Mouse (Mus musculus): ENCODE measurements around the gene S100a6. TPM values are rescaled to one million over a fixed set of nuclear protein-coding genes. Genes with fewer than 3 reads are reported as not detected.

S100a6 gene
- total RNA-seq, 2 experiments from 2014 or later, result 61.9 to 77.2 TPM

DNA sequence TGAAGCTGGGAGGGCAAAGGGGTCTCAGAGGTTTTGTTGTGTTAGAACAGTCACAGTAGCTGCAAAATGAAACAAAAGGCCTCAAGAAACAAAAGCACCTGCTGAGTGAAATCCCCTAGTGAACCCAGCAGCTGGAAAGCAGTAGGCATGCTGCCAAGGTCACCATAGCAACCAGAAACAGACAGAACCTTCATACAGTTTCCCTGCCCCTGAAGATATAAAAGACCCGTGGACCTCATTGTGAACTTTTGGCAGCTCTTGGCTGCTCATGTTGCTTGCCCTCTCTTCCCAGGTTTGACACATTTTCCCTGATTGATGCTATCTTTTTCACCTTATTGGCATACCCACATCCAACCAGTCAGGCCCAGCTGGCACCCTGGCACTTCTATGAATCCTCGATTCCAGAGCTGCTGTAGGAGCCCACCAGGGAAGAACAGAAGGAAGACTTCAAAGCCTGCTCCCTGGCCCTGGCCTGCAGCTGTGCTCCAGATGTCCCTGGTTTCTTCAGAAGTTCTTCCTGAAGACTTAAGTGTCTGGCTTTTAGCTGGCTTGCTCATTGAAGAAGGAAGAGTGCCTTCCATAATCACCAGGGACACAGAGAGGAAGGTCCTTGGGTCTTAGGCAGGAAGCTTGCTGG is 10.9 kb downstream of the S100a6 start:
- no peak for DNase-seq
- intact Hi-C loops (cut with DNase I), result no loop called here

DNA sequence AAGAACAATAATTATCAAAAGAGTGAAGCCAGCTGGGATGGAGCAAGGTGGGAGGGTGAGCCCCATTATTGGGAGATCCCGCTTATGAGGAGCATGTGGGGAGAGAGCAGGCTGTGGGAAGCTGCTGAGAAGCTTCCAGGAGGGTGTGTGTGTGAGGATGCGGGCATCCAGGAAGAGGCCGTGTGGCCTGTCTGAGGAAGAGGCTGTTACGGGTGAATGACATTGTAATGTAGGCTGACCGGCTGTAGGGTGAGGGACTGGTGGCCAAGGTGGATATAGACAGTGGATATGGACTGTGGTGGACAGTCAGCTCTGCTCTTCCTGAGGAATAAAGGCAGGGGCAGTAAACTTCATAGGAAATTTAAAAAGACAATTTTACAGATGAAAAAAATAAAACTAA is 12.8 kb downstream of the S100a6 start:
- no peak for DNase-seq
- intact Hi-C loops (cut with DNase I), result no loop called here

DNA sequence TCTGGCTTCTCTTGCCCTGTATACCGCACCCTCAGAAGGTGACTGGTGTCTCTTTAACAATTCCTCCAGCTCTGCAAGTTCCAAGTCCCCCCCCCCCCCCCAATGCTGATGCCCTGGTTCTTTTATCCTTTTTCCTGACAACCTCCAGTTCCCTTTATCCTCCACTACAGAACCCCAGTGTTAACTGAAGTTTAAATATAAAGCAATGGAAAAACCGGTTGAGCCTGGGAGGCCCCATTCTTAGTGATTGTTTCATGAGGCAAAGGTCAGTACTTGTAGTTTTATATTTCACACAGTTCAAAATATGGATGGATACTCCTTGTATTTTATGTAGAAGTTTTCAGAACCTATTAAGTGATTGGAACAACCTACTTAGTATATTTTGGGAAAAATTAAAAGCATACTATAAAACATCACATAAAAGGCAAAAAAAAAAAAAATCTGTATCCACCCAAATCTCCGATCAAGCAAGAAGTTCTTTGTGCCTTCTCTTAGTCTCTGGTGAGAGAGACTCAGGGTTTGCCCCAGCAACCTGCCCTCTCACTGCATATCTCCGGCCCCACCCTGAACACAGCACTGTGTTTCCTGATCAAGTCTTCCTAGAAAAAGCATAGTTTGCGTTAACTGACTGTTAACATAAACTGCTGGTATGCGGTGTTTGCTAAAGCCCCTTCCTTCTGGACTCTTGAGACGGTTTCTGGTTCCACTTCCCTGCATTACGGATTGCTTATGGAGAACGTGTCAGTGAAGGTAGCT is 13.8 kb downstream of the S100a6 start:
- intact Hi-C loops (cut with DNase I), result no loop called here
- no peak for DNase-seq

DNA sequence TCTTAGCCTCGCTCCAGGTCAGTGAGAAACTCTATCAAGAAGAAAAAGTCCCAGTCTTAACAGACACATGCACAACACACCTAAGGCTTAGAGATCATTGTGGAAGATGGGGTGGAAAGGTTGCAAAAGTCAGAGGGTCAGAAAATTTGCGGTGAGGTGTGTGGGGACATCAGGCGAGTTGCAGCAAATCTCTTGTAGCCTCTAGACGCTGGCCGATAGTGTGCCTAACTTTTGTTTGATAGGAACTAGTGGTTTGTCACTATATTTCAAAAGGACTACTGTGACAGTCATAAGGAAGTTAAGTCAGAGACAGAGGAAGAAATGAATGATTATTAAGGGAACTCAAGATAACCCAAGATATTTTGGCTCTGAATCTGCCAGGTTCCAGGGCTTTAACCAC is 14.7 kb downstream of the S100a6 start:
- no peak for DNase-seq
- intact Hi-C loops (cut with DNase I), result no loop called here

DNA sequence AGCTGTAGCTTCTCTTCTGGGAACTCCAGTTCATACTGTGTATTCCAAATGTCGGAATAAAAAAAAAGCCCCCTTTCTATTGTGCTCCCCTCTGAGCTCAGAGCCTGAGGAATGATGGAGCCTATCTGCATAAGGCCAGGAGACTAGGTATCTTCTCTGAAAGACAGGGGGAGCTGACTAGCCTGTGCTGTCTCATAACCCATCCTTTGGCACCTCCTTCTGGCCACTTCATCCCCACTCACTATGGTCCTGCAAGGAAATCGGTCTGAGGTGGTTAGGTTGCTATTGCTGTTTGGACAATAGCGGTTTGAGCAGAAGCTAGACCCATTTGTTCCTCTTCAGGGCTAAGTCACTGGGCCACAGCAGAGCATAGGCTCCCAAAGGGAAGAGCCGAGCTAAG is 15.1 kb downstream of the S100a6 start:
- intact Hi-C loops (cut with DNase I), result no loop called here

DNA sequence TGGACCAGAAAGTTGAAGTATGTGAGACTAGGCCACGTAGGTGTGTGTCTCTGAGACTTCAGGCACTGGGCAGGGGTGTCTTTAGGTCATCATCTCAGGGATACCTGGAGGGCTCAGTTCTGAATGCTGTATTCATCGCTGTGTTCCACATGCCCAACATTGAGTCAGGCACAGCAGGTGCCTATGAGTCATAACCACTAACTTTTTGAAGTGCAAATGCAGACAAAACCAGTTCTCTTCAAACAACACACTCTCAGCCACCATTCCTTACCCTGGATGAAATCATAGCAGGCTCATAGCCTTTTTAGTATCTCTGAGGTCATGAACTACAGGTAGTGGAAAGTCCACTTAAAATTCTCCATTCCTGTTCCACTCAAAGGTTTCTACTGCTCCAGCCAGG is 16.6 kb downstream of the S100a6 start:
- intact Hi-C loops (cut with DNase I), result no loop called here
- DNase-seq, result no peak

More for the DNA sequence above, 15.1 kb downstream of the S100a6 start:
- DNase-seq, result no peak

DNA sequence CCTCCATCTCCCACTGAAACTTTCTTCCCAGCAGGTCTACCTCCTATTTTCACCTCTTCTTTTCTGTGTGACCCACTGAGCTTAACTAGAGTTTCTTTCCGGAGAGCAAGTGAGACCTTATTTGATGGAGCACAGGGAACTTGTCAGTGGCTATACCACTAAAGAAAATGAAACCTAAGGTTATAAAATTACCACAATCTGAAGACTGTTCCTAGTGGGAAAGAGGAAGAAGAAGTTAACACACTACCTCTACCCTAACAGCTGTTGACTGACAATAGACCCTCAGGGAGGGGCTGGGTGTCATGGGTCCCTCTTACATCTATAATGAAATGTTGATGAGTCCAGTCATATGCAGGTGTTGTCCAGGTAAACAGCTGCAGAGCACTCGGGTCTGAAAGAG is 19.3 kb downstream of the S100a6 start:
- no peak for DNase-seq
- intact Hi-C loops (cut with DNase I), result no loop called here

DNA sequence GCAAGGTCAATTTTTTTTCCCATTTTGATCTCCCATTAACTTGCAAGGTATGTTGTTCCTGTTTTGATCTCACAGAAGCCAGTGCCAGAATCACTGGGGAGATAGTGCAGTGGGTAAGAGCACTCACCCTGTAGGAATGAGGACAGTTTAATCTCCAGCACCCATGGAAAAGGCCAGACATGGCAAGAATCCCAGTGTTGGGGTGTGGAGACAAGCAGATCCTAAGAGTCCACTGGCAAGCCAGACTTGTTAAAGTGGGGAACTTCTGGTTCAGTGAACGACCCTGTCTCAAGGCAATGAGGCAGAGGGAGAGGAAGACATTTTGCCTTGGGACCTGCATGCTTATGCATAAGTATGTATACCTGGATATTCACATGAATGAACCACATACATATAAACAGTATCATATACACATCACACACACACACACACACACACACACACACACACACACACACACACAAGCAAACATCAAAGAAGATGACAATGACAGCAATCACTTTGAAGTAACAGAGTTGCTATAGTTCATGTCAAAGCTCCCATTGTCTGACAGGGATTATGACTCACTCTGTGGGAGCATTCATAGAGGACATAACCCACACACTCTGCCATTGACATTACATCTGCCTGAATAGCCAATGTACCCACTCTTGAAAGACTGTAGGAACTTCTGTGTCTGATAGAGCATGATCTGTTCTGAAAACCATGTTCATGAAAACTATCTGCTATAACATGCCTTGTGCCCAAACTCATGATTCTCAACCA is 26.0 kb downstream of the S100a6 start:
- intact Hi-C loops (cut with DNase I), result no loop called here
- no peak for DNase-seq

DNA sequence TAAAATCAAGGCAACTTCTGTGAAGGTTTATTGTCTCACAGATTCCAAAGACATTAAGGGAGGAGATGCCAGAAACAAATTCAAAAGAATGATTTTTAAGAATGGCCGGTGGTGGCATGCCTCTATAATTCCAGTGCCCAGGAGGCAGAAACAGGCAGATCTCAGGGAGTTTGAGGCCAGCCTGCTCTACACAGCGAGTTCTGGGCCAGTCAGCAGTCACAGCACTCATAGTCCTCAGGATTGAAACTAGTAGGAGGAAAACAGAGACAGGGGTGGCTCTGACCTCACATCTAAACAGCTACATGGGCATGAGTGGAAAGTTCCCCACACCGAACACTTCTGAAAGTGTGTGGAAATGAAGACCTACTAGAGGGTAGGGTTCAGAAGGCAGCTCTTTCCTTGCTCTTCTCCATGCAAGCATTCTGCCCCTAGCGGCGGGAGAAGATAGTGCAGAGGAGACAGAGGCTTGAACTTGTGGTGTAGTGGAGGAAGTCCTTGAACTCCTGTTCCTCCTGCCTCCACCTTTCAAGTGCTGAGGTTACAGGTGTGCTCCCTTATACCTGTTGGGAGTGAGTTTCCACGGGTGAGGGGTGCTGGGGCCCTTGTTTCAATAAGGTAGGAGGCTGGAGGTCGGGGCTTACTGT is 27.0 kb downstream of the S100a6 start:
- DNase-seq, result no peak
- intact Hi-C loops (cut with DNase I), result no loop called here

DNA sequence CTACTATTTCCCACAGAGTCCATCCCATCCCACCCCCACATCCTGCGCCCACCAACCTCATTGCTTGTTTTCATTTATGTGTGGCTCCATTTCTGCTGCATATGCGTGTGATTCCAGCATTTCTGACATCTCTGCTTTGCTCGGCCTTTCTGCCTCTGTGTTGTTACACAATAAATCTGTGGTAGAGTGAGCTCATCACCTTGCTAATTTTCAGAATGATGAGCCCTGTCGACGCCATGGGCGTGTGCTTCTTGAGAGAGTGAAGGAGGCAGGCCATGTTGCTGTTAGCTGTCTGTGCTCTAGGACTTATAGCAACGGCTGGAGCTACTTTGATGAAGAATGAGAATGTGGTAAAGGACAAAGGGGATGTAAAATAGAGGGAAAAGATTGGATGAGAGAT is 28.3 kb downstream of the S100a6 start:
- intact Hi-C loops (cut with DNase I), result no loop called here

DNA sequence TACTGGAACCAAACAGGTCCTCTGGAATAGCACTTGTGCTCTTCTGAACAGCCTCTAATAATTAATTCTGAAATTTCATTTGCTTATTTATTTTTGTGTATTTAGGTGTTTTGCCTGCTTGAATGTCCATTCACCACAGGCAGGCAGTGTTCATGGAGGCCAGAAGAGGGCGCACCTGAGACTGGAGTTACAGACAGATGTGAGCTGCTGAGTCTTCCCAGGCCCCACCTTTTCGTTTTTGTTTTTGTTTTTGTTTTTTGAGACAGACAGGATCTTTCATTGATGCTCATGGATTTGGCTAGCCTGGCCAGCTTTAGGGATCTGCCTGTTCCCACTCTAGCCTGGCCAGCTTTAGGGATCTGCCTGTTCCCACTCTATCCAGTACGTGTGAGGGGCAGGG is 31.5 kb downstream of the S100a6 start:
- DNase-seq, result peak; percentile 33 to 36
- intact Hi-C loops (cut with DNase I), result no loop called here

More for the DNA sequence above, 28.3 kb downstream of the S100a6 start:
- no peak for DNase-seq

DNA sequence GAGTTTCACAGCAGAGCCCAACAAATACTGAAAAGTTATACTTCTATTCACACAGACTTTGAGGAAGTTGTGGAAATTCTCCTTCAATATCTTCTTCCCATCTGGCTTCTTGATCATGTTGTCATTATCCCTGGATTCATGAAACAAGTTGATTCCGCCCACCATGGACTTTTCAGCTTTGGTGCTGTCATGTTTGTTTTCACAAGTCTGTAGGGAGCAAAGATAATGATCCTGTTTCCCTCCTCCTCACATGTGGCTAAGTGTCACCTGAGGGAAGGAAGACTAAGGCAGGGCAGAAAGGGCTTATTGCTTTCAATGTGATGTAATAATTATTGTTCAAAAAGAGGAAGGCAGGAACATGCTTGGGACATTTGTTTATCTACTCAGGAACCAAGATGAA is 34.6 kb downstream of the S100a6 start:
- intact Hi-C loops (cut with DNase I), result no loop called here
- no peak for DNase-seq

DNA sequence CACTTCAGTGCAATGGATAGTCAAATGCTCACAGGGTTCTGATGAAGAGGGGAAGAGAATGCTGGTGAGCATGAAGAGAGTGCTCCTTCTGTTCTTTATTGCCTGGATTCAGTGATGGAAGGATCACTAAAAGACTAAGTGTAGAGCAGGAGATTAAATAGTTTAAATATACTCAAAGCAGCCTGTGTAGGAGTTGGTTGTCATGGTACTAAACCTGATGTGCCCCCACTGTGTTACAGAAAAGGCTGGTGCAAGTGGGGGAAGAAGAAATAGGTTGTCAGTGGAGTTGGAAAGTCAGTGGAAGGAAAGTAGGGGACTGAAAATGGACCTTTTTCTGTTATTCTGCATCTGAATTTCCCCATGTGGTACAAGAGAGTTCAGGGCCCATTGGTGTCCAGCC is 36.3 kb downstream of the S100a6 start:
- no peak for DNase-seq
- intact Hi-C loops (cut with DNase I), result no loop called here

DNA sequence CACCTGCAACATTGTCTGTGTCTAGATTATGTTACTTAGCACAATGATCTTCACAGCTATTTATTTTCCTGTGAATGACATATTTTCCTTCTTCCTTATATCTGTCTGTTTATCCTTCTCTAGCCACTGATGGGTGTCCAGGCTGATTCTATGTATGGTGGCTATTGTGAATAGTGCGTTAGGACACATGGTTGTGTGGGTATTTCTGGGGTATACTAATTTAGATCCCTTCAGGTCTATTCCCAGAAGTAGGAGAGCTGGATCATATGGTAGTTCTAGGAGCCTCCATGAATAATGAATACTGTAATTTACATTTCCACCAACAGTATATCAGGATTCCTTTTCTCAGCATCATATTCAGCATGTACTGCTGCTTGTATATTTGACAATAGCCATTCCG is 37.1 kb downstream of the S100a6 start:
- DNase-seq, result no peak
- intact Hi-C loops (cut with DNase I), result no loop called here

DNA sequence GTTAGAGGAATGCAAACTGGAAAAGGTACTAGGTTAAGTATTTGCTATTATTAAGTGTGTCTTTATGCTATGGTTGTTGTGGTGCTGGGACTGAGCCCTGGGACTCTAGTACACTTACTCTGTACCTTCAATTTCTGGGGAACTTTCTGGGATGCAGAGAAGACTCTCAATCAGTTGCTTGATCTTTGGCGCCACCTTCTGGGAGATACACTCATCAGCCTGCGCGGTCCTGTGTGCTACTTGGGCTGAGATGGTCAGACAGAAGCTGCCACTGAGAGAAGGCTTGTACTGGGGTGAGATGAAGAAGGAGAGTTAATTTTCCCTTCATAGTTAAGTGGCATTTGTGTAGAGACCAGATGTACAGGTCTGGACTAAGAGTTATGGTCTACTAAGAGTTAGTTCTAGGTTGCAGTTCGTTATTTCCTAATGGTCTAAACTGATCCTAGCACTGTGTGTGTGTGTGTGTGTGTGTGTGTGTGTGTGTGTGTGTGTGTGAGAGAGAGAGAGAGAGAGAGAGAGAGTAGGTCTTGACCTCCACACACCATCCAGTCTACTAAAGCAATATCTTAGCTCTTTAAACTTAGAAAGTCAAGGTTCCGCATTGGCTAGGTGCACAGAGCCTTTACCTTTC is 40.3 kb downstream of the S100a6 start:
- intact Hi-C loops (cut with DNase I), result no loop called here
- DNase-seq, result peak; percentile 36 to 56

DNA sequence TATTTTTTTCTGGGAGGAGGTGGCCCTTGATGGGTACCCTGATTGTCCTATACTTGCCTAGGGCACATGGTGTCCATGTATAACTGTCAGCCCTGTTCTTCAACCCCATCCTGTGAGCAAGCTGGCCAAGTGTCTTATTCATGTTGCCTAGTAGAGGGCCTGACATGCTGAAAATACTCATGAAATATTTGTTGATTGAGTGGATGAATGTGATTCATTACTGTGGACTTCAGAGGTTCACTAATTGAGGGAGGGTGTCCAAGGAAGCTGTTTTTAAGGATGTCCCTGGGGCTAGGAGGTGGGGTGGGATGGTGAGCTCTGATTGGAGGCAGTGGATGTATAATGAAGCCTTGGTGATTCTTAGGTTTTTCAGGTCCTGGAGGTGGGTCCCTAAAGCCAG is 41.0 kb downstream of the S100a6 start, which contains the start of gene S100a7a:
TSS of gene S100a7a (plus strand) at position 301 of the 400 bp plus-strand sequence.
- DNase-seq, result no peak
- intact Hi-C loops (cut with DNase I), result no loop called here

DNA sequence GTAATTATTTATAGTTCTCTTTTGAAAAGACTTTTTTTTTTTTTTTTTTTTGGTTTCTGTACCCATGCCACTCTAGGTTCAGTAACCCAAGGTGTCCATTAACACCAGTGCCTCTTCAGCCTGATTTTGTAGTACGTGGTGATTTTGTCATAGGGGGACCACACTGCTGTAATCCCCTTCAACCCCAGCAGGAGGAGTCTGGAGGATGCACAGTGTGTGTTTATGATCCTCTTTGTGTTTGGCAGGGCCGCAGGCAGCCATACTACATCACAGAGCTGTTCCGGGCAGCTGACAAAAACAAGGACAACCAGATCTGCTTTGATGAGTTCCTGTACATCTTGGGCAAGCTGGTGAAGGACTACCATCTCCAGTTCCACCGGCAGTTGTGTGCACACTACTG is 44.7 kb downstream of the S100a6 start:
- intact Hi-C loops (cut with DNase I), result no loop called here
- no peak for DNase-seq

DNA sequence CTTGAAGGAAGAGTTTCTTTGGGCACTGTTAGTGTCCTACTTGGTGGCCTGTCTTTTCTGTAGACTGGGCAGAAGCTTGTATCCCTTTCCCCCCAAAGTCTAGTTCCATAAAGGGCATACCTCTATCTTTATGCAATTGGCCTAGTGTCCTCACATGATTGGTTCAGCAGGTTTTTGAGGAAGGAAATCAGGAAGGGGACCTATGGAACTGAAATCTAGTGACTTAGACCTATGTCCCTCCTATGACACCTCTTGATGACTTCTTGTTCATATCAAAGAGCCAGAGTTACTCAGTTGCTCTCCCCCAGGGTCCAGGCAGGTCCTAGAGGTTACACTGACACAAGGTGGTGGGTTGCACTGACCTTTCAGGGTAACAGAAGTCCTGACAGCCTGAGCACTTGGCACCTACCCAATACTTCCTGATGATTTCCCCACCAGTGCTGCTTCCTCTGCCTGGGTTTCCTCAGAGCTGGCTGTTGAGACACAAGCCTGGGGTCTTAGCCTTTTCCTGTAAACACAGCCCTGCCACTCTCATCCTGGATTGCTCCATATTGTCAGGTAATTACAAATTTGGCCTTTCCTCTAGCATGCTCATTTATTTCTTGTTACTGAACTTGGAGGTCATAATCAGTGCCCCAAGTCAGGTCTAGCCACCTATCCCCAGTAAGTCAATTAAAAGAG is 46.8 kb downstream of the S100a6 start:
- intact Hi-C loops (cut with DNase I), result no loop called here
- DNase-seq, result no peak

DNA sequence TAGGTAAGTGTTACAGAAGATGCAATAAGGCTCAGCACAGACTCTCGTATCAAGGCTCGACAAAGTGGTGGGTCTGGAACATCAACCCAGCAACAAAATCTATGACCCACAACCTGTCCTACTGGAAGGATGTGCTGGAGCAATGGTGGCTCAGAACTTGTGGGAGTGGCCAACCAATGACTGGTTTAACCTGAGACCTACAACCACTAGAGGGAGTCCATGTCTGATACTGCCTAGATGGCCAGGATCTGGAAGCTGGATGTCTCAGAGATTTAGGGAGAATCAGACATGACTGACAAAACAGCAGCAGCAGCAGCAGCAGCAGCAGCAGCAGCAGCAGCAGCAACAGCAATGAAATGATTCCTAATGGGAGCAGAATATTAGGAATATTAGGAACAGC is 51.5 kb downstream of the S100a6 start:
- DNase-seq, result no peak
- intact Hi-C loops (cut with DNase I), result loop anchor here (2.0 kb wide), 1 partner anchor 45 kb away; no protein-coding TSS in a partner anchor

DNA sequence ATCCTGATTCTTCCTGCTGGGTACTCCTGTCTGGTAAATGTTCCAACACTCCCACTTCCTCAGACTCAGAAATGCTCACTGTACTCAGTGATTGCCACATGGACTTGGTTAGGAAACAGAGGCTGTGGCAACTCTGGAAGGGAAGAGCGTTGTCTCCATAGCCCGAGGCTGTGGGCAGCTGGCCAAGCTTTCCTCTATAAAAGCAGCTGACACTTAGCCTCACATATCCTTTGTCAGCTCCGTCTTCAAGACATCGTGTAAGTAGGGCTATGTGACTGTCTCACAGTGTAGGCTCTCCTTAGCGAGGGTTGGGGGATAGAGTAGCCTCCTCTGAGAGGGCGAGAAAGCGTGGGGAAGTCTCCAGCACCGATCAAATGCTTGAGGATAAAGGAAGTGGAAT is 56.2 kb downstream of the S100a6 start, which contains the start of gene S100a8:
TSS of gene S100a8 (plus strand) at position 133 of the 400 bp plus-strand sequence.
- no peak for DNase-seq
- intact Hi-C loops (cut with DNase I), result no loop called here
